Mouse (Mus musculus) layer of hippocampus, adult 11-12 months (tissue): ENCODE measurements at regions not wholly inside any gene's neighbourhood (a gene's known extent, or its start where the extent isn't known, plus 50 kb on each side); places are given as distances from the start of the nearest gene placed in this dataset.

ENCODE experiments used
- DNase-seq: peaks from one replicate; pipeline ENCODE4 v3.0.0; 2022; ENCODE audit warnings: low spot score

GRCm38 (mm10) chr3:13242532-13242931 is 1238.0 kb upstream of the Slc7a12 start:
- no peak for DNase-seq

- DNase-seq = no peak
Observed at GRCm38 (mm10) chr3:13247537-13247936, 1233.0 kb upstream of the Slc7a12 start.

- DNase-seq = no peak
Observed at GRCm38 (mm10) chr3:13248789-13249188, 1231.7 kb upstream of the Slc7a12 start.

- no peak for DNase-seq
Observed at GRCm38 (mm10) chr3:13250721-13251120, 1229.8 kb upstream of the Slc7a12 start.

GRCm38 (mm10) chr3:13254061-13254460 is 1226.4 kb upstream of the Slc7a12 start:
- DNase-seq = peak; percentile 24
